Mouse (Mus musculus) left cerebral cortex, adult 9 months (tissue): ENCODE results near the gene Med14.

Source experiments
- DNase-seq, 2 experiments: peaks; one replicate each; pipeline ENCODE4 v3.0.0; 2022; ENCODE audit warnings: low spot score in 2 of 2

Gene Med14

DNA sequence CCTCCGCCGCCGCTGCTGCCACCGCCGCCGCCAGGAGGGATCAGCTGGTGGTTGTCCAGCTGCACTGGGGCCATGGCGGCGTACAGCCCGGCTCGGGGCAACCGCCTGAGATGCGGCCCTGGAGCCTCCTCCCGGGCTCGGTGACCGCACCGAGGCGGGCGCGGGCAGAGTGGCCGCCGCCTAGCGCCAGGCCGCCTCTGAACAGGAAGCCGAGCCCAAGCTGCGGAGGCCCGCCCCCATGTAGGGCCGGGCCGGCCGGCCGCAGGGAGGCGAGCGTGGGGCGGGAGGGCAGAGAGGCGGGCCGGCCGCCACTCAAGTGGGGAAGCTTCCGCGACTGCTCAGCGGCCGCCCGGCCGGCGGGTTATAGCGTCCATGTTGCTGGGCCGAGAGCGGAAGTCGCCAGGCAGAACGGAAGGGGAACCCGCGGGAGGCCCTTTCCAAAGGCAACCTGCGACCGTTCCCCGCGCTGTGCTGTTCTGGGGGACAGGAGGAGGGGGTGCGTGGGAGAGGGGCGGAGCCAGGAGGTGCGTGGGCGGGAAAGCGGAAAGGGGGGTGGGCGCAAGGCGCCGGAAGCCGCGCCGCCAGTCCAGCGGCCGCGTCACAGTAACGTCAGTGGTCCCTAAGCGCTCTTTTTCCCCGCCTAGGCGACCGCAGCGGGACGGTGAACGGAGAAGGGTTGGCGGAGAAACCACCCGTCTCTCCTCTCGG lies at the start of gene Med14:
Gene Med14, minus strand, starts transcription at position 448 of the 708 bp plus-strand sequence.
- DNase-seq, result peak; percentile 52 to 83

DNA sequence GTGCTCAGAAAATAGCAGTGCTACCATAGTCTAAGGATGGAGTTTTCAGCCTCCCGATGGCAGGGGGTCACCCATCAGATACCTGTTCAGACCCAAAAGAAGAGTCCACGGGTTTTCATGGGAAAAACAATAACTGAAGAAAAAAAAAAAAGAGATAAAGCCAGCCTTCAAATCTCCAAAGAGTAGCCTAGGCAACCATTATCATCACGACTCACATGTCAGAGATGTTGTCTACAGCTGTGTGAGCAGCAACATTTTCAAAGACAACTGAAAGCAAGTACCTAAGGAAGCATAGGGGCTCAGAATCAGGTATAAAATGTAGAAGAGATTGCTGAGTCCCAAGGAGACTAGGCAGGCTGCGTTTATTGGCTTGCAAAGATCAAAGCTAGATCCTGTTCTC lies 38.7 kb upstream of the Med14 start:
- no peak for DNase-seq

DNA sequence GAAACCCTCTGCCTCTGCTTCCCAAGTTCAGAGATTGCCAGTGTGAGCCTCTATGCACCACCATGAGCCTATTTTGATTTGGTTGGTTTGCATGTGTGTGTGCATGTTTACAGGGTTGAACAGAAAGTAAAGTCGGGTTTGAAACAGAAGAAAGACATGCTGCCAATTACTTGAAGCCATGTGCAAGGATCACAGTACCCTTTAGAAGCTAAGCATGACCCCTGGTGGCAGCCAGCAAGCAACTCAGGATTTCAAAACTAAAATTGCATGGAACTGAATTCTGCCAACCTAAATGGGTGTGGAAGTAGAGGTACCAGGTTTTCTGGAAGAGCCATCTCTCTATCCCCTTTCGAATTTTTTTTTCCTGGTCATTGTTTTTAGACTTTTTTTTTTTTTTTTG lies 33.0 kb upstream of the Med14 start:
- no peak for DNase-seq

DNA sequence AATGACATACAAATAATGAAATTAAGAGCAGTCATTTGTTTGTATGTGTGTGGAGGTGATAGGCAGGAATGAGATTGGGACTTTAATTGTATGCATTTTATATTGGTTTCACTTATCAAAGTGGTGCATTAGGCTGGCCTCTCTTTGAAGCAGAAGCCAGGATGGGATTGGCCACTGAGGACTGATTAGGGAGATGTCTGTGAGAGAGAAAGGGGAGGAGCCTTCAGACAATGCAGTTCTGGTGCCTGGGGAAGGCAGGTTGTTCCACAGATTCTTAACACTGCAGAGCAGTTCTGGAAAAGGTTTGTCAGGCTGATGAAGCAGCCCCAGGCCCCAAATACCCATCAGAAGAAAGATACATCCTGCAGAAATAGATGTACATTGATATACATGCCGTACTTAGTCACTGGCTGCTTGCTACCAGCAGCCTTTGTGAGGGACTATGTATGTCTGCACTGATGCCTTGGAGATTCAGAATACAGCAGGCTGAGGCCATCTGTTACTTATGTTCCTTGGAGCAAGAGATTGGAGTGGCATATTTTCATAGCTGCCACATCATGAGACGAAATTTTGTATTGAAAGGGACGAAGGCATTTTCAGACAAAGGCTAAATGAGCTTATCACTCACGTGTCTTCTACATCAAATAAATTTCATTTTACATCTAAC lies 29.9 kb upstream of the Med14 start:
- peak in 1 of 2 experiments; percentile 9 for DNase-seq

DNA sequence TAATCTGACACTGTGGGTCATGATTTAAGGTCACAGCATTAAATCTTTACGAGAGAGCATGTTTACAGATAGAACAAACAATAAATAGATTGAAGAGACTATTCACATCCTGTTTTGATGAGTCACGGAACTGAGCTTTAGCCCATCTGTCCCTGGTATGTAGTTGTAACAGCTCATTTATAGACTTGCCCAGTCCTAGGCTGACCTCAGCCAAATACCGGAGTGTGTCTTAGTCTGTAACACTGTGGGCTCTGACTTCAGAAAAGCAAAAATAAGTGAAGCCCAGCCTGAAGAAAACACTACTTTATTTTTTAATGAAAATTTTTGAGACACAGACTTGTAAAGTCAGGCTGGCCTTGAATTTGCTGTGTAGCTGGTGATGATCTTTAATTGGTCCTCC lies 11.4 kb upstream of the Med14 start:
- no peak for DNase-seq

DNA sequence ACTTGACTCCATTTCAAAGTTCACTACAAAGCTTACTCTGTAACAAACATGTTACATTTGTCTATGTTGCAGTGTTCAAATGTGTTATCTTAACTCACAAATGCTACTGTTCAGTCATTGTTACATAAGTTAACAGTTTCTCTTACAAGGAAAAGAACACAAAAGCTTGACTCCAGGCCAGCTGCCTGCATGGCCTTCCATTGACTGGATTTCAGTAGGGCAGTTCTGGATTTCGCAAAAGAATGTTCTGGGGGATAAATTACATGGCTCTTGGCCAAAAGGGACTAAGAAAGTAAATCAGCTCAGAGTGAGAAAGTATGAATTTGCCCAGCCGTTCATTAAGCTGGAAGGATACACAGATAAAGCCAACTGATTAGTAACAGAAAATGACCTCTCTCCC lies 9.7 kb upstream of the Med14 start:
- no peak for DNase-seq

DNA sequence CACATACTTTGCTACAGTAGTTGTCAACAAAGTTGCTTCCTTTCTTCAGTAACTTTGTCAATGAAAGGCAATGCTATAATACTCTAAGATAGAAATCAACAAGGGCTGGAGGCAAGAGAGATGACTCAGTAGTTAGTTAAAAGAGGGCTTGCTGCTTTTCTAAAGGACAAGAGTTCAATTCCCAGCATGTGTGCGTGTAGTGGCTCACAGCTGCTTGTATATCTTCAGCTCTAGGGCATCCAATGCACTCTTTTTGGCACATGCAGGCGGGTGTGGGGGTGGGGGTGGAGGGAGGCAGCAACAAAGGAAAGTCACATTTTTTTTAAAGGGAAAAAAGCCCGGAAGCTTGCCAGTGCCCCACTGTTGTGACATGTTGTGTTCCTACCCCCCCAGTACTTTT lies 6.7 kb upstream of the Med14 start:
- no peak for DNase-seq

DNA sequence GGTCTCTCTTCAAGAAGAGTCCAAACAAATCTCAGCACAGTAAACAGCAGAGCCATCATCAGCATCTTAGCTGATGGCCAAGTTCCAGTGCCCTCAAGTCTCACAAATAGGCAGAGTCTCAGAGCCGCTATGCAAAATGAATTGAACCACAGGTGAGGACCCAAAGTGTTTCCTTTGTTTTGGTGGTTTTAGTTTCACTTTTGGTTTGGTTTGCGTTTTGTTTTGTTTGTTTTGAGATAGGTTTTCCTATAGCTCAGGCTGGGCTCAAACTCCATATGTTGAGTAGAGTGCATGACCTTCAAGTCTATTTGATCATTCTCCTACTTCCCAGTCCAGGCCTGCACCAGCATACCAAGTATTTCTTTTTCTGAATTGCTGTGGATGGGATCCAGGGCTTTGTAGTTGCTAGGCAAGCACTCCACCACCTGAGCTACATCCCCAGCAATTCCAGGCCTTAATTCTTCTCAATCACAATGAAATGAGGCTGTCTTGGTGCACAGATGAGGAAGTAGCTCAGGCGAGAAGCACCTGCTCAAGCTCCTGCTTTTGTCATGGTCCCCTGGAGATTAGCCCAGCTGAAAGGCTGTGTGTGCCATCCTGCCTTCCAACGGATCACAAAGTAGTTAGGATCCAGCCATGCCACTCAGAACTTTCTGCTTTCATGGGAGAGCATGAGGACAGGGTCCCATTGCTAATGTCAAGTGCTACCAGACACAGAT lies 5.1 kb upstream of the Med14 start:
- DNase-seq, result no peak

DNA sequence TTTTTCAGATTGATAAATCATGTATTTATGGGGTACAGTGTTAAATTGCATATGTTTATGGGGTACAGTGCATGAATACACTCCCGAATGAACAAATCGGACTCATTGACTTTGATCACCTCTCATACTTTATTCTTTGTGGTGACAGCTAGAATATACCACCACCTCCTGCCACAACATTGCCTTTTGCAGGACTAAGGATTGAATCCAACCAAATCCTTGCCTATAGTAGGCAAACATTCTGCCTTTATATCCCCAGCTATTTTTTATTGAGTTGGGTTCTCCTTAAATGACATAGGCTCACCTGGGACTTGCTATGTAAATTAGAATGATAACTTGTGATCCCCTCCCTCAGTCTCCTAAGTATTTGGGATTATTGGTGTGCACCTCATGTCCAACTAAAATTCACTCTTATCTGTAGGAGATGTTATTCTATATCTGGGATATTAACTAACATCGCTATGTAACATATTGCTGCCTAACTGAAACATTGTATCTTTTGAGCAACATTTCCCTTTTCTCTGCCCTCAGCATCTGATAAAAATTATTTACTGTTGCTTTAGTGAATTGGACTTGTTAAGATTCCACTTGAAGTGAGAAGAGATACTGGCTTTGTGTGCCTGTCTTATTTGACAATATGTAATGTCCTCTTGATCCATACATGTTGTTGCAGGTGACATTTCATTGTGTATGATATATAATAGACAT lies 1.4 kb upstream of the Med14 start:
- no peak for DNase-seq

DNA sequence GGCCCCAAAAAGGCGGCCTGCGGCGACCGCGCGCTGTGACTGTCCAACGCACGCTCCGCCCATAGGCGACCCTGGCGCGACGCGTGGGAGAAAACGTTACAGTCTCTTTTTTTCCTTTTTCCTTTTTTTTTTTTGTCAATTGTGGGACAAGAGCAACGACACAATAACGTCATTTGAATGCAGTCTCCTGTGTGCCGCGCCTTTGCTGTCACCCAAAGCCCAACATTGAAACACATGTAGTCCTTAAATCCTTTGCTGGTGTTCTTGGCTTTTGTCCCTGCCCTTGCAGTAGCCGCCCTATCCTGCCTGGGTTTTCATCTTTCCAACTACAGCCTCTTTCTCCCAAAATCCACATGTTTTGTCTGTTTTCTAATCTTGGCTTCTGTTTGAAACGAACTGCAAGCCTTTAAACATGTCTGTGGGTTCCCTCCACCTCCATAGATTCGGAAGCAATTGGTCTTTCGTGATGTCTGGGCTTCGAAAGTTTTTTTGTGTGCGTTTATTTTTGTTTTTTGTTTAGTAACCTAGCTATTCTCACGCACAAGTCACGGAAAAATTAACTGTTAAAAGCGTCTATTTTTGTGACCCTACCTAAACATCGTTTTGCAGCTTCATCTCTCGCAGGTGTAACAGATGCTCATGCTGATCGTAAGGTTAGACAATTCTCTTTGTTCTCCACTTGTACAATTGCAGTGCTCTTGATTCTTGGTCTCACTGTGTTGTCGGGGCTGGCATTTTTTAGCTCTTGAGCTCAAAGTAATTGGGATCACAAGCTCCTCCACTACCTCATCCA lies 657 bp upstream of the Med14 start:
- DNase-seq, result peak in 1 of 2 experiments; percentile 6

DNA sequence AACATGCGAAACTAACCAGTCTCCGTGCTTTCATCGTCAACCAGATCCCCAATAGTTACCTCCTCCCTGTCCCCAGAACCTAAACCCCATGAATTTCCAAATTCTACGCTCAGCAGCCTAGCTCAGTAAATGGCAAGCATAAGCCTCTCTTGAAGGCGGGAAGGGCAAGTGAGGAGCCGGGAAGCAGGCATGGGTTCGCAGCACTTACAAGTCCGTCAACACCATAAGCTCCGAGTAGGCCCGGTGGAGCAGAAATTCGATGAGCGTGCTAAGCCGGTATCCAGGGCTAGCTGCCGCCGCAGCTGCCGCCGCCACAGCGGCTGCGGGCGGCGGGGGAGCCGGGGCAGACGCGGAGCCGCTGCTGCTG lies 631 bp downstream of the Med14 start:
- DNase-seq, result peak; percentile 6 to 39

DNA sequence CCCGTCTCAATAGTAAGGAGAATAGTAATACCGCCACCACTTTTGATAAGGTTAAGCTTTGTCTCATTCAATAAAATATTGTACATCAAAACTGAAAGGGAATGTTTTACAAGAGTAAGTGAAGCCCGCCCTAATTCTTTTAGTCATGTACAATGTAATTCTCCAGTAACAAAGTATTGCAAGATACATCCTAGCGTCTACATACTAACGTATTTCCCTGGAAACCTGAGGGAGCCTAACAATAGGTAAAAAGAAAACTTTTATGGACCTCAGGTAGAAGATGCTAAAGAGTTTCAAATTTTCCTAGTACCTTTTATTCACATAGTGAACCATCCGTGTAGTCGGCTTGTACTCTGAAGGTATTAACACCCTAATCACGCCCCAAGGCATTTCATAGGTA lies 1.4 kb downstream of the Med14 start:
- DNase-seq, result no peak

DNA sequence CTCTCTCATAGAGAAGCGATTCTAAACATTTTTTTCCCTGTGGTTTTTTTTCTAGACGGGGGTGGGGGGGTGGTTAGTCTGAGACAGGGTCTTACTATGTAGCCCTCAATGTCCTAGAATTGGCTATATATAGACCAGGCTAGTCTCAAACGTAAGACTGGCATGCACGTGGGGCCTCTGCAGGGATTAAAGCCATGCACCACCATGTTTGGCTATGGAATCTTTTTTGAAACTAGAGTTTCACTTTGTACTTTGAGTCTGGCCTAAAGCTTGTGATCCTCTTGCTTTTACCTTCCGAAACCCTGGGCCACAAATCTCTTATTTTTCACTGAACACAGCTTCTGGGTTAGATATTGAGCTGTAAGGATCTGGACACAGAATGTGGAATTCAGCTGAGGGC lies 2.2 kb downstream of the Med14 start:
- no peak for DNase-seq

DNA sequence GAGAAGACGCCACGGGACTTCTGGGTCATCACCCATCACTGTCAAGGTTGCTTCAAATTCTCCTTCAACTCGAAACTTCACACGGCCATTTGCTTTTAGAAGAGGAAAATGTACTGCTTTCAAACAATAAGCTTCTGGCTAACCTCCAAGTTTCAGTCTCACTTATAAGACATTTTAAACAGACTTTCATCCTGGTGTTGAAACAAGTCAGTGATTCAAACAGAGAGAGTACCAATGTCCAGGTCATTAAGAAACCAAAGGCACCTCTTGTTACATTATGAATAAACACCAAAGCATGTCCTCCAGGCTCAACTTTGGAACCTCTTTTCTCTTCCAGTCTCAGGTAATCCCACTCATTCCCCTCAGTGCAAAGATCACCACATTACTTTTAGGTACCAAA lies 14.0 kb downstream of the Med14 start:
- no peak for DNase-seq

DNA sequence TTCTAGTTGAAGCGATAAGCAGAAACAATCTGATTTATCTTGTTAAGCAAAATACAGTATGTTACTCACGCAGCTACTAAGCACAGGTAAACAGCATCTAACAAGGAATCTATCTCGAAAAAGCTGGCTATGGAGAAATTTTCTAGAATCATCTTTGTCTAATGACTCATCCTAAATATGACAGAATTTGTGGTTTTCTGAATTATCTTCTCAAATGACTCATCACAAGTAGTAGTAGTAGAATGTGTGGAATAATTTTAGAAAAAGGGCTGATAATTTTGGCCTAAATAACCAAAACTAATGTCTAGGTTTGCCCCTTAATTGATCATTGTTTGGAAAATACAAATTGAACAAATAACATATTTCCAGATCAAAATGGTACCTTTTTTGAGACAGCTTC lies 15.1 kb downstream of the Med14 start:
- DNase-seq, result no peak

DNA sequence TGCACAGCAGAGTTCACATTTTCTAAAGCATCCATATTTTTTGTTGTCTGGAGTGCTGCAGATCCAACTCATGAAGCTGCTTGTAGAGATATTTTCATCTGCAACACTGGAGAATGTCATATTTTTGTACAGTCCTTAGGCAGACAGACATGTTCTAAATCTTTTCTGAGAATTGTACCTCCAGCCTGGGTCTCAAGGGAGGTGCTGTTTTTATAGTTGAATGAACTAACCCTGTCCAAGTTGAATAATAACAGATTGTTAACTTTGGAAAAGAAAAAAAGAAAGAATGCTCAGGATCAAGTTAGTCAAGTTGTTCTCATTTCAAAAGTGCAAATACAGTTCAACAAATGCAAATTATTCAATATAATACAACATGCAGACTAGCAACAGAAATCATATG lies 21.5 kb downstream of the Med14 start:
- no peak for DNase-seq

DNA sequence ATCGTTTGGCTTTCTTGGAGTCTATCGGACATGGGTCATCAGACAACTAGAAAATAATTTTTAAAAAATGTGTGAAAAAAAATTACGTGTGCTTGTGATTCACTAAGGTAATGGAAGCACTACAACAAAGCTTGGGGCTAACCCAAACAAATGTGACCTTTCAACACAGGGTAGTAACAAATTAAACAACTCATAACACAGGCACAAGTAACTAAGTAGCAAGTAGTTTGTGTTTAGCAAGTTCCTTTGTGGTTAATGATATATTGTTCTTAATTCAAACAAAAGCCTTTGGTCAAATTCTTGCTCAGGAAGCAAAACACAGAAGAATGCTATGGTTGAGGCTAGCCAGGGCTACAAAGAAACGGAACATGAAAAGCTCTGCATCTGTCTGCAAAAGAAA lies 45.8 kb downstream of the Med14 start:
- no peak for DNase-seq

DNA sequence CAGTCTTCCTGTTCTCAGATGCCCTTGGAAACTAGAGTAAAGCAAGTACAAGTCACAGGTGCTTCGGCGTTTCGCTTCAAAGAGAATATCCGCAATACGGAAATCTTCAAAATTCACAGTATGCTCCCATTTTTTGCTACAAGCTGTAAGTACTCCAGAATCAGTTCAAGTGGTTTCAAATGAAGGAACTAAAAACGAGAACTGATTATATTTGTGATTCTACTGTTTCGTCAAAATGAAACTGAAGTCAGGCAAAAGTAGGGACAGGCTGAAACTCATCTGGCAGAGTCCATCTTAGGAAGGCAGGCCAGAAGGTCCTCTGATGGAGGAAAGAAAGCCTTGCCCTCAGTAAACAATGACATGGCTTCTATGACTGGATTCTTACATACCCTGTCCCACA lies 48.1 kb downstream of the Med14 start:
- no peak for DNase-seq

DNA sequence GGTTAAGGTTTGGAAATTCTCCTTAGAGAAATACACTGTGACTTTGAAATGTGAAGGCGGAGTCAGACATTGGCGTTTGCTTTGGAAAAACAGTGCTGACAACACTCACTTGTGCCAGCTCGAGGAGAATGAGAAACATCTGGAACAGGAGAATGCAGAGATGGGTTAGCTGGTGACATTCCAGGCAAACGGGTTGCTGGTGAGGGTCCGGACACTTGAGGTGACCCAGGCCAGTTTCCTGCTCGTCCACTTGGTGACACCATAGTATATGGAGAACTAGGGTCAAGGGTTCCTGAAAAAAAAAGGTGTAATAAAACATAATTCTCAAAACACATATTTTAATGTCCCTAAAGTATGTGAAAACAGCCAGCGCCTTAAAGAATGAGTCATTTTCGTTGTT lies 75.0 kb downstream of the Med14 start:
- no peak for DNase-seq

DNA sequence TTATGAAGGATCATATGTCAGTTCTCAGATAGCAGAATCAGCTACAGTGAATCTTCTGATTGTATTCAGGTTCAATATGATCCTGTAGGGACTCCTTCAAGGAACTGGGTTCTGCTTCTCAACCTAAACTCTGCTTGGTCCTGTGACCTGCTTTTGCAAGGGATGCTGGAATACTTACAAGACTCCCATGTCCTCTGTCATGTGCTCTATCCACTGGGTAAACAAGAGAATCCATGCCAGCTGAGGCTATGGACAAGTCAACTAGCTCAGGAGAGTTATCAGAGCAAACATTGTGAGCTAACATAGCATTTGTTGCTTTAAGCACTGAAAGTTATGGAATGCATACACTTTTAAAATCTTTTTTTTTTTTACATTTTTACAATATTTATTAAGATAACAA lies 75.8 kb downstream of the Med14 start:
- no peak for DNase-seq

DNA sequence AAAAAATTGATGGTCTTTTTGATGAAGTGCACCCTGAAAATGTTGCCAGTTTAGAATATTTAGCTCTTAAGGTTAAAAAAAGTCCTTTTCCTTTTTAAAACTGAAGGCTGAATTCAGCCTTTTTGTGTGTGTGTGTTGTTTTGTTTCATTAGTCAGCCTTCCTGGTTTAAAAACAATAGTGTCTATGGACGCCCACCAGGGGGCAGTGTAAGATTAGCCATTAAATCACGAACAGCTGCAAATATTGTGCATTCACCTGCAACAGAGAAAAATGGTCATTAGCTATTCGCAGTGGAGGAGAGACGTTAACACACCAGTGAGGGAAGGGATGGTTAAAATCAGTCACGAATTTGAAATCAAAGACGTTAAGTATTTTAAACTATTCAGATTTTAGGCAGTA lies 84.5 kb downstream of the Med14 start:
- peak in 1 of 2 experiments; percentile 69 for DNase-seq
